Mouse (Mus musculus) left cerebral cortex, adult 2 months (tissue): ENCODE data around the gene Hspb2. TPM values are rescaled to one million over a fixed set of nuclear protein-coding genes. Genes with fewer than 3 reads are reported as not detected.
A peak's percentile ranks its signal among the peaks of the same experiment; 100 is the strongest.

Experiments used
- DNase-seq, 2 experiments: peaks; one replicate each; pipeline ENCODE4 v3.0.0; 2021 to 2022; ENCODE audit warnings: low spot score in 2 of 2, mixed read lengths in 1 of 2; ENCODE audit errors: extremely low spot score in 1 of 2
- H3K27ac ChIP-seq: fragments of 200-600 bp; 2 replicates; pipeline ENCODE4 v1.8.1; 2022
- H3K4me3 ChIP-seq: fragments of 200-600 bp; 2 replicates; pipeline ENCODE4 v1.8.1; 2022
- CTCF ChIP-seq: fragments of 200-600 bp; IDR thresholded peaks from 2 replicates; pipeline ENCODE4 v1.8.1; 2022; ENCODE audit warnings: antibody characterized with exemption, mild to moderate bottlenecking, moderate library complexity
- intact Hi-C: fragments of 180-260 bp; cut with DNase I; formaldehyde crosslinking; loops from one replicate; pipeline ENCODE4 v1.15.1; 2025
- long read RNA-seq, 2 experiments: library from polyadenylated mRNA; stranded (forward); transcript quantifications; one replicate each; pipeline ENCODE4 v2.0.0; 2021; ENCODE audit warnings: borderline mapping rate in 2 of 2
- total RNA-seq, 2 experiments: library from RNA; stranded (reverse); gene quantifications; 2 replicates each; pipeline ENCODE4 v1.2.3; 2021

Gene Hspb2
- total RNA-seq, result 1 to 10 TPM; 1.4 to 1.5 TPM
- long read RNA-seq, experiment 1, partial matches to known transcripts, result 0 of 1 reads
- long read RNA-seq, experiment 1, other reads (novel, unspliced or antisense), result 0 of 1 reads
- long read RNA-seq, experiment 2, partial matches to known transcripts, result 0 of 1 reads
- long read RNA-seq, experiment 2, other reads (novel, unspliced or antisense), result 0 of 1 reads

DNA sequence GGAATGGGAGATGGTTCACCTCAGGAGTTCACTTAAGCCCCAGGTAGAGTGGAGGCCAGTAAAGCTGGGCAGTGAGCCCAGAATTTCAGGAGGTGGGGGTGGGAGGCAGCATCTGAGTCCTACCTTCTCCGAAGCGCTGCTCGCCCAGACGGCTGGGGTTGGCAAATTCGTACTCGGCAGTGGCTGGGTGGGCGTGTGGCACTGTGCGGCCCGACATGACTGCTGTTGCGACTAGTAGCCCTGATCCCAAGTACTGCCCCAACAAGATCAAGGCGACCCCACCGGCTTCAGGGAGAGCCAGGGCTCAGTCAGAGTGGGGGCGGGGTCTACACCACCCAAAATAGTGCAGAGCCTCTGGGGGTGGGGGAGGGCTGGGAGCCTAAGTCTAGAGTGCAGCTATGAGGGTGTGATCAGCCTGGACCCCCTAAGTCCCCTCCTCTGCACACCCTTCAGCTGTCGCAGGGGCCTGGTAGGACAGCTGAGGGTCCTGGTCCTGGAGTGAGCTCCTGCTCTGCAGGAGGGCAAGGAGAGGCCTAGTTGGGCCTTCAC is at the start of gene Hspb2:
Gene Hspb2 (minus strand): TSS at position 301 of the 549 bp plus-strand sequence.
- DNase-seq, result no peak
- intact Hi-C loops, result loop anchor here (2.0 kb wide), 1 partner anchor 15 kb away; no protein-coding TSS in a partner anchor
- no peak for TF ChIP-seq CTCF
- peak within 1 kb of the TSS; percentile 80 for H3K27ac ChIP-seq
- H3K4me3 ChIP-seq, result peak within 1 kb of the TSS; percentile 45

GRCm38 (mm10) chr9:50800985-50801384 is 48.8 kb upstream of the Hspb2 start:
- peak in 1 of 2 experiments; percentile 39 for DNase-seq
- Histone ChIP-seq H3K4me3 (no peak overlapping the region), H3K27ac (no peak overlapping the region)
- peak; percentile 71 for TF ChIP-seq CTCF
- intact Hi-C loops, result loop anchor here (2.0 to 5.0 kb wide), 2 partner anchors 208 to 251 kb away; partner anchors contain the start of gene Sik2

- no peak overlapping the region for H3K4me3 ChIP-seq
- no peak overlapping the region for H3K27ac ChIP-seq
- DNase-seq, result no peak
- intact Hi-C loops, result loop anchor here (2.0 kb wide), 1 partner anchor 354 kb away; no protein-coding TSS in a partner anchor
- no peak for TF ChIP-seq CTCF
These were observed 46.2 kb upstream of the Hspb2 start for GRCm38 (mm10) chr9:50798368-50798767.

DNA sequence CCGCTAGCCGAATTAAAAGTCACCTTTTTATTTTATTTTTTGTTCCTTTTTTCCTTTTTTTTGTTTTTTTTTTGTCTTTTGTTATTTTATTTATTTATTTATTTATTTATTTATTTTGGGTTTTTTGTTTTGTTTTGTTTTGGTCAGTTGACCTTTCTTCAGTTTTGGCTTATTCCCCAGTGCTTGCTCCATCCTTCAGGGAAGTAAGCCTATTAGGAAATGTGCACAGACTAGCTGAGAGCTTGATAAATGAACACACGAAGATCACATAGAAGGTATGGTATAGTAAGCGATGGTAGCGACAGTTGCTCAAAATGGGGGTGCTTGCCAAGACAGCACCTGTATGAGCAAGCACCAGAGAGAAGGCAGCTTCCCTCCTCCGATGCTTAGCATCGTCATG is 45.5 kb upstream of the Hspb2 start:
- intact Hi-C loops, result loop anchor here (2.0 kb wide), 1 partner anchor 355 kb away; no protein-coding TSS in a partner anchor
- no peak overlapping the region for H3K4me3 ChIP-seq
- no peak for DNase-seq
- H3K27ac ChIP-seq, result no peak overlapping the region
- TF ChIP-seq CTCF, result no peak

- Histone ChIP-seq H3K4me3 (no peak overlapping the region), H3K27ac (no peak overlapping the region)
- no peak for TF ChIP-seq CTCF
- intact Hi-C loops, result no loop called here
- no peak for DNase-seq
These were observed 44.6 kb upstream of the Hspb2 start for GRCm38 (mm10) chr9:50796776-50797175.

GRCm38 (mm10) chr9:50795266-50795665 is 43.1 kb upstream of the Hspb2 start:
- no peak for DNase-seq
- no peak for TF ChIP-seq CTCF
- no peak overlapping the region for H3K27ac ChIP-seq
- H3K4me3 ChIP-seq, result no peak overlapping the region
- intact Hi-C loops, result no loop called here

DNA sequence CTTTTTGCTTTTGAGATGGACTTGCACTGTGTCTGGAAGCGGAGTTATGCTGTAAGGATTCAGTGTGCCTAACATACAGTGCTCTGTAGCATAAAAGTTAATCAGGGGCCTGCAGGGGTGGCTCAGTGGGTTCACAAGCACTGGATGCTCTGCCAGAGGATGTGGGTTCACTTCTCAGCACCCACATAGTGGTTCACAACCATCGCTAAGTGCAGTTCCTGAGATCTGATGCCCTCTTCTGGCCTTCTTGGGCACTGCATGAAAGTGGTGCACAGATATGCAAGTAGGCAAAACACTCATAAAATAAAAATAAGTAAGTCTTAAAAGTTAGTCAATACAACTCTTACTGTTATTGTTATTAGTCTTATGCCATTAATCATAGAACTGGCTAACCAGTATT is 30.0 kb upstream of the Hspb2 start:
- peak in 1 of 2 experiments; percentile 39 for DNase-seq
- Histone ChIP-seq H3K27ac (no peak overlapping the region), H3K4me3 (no peak overlapping the region)
- intact Hi-C loops, result no loop called here
- TF ChIP-seq CTCF, result peak; percentile 54

DNA sequence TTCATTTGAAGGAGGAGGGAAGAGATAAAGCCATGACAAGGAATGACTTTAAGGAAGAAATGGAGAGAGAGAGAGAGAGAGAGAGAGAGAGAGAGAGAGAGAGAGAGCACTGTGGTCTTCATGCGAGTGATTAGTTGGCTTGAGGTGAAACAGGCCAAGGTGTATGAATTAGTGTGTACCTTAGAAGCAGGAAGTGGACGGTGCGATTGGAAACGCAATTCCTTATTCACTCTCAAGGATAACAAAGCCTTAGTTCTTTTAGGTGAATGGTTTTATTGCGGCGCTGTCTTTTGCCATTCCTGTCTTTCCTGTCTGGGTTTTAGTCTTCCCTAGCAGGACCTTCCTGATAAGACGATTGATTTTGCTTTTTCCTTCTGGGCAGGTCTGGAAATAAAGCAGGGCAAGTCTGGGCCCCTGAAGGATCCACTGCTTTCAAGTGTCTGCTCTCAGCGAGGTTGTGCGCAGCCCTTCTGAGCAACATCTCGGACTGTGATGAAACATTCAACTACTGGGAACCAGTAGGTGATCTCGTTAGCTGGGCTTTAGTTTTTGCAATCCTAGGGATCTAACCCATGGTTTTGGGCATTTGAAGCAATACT is 24.1 kb upstream of the Hspb2 start:
- intact Hi-C loops, result no loop called here
- no peak for TF ChIP-seq CTCF
- DNase-seq, result no peak
- Histone ChIP-seq H3K27ac (no peak overlapping the region; the same call in 1 of the 2 replicates), H3K4me3 (peak overlapping the region; percentile 68)

DNA sequence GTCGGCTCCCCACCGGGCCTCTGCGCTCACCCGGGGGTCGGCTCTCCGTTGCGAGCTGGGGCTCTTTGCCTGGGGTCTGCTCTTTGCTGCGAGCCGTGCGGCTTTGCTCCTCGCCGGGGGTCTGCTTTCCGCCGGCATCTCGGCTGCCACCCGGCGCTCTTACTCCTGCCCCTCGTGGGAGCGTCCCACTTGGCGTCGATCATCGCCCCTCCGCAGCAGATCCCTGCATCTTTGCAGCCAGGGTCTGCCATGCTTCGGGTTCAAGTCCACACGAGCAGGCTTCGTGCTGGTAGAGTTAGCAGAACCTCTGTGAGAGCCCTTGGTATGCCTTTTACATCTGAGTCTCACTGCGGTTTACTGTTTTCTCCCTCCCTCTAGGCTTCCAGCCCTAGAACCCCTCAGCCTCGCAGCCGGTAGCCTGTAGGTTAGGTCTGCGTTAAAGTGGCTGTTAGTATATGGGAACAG is 23.5 kb upstream of the Hspb2 start:
- intact Hi-C loops, result no loop called here
- no peak for DNase-seq
- Histone ChIP-seq H3K4me3 (peak overlapping the region; percentile 68), H3K27ac (peak overlapping the region; percentile 90)
- TF ChIP-seq CTCF, result no peak

DNA sequence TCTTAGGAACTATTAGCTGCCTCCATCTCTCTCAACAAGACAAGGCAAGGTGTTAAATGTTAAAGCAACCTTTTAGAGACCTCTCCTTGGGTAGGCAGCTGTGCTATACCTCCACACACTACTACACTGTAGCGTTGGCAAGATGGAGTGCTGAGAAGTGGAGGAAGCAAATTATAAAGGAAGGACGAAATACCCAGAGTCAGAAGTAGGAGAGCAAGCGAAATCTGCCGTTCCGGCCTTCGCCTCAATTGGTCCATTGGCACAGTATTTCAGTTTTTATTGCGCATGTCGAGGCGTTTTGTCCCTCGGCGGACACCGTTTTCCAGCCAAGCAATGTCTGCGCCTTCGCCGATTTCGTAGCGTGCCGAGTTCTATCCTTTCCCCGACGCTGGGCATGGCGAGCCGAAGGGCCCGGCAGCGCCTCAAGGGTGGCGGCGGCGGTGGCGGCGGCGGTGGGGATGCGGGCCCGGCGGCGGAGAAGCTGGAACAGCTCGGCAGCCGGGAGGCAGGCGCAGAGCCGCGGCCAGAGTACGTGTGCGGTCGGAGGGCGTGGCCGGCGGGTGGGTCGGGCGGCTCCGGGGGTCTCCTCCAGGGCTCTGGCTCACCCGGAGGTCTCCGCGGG is 22.9 kb upstream of the Hspb2 start, which contains the start of the genes Alg9 and 1110032A03Rik:
Gene Alg9 (plus strand): TSS at position 29 of the 622 bp plus-strand sequence.
Gene 1110032A03Rik (minus strand): TSS at position 530 of the 622 bp plus-strand sequence.
- no peak; the same call in 1 of the 2 replicates for TF ChIP-seq CTCF
- Histone ChIP-seq H3K27ac (peak within 1 kb of the TSS; percentile 90), H3K4me3 (peak within 1 kb of the TSS; percentile 68)
- peak; percentile 88 to 89 for DNase-seq
- intact Hi-C loops, result no loop called here

GRCm38 (mm10) chr9:50774026-50774462 is 21.9 kb upstream of the Hspb2 start:
- no peak for TF ChIP-seq CTCF
- intact Hi-C loops, result no loop called here
- no peak for DNase-seq
- Histone ChIP-seq H3K27ac (peak overlapping the region; percentile 90), H3K4me3 (peak overlapping the region; percentile 68)

DNA sequence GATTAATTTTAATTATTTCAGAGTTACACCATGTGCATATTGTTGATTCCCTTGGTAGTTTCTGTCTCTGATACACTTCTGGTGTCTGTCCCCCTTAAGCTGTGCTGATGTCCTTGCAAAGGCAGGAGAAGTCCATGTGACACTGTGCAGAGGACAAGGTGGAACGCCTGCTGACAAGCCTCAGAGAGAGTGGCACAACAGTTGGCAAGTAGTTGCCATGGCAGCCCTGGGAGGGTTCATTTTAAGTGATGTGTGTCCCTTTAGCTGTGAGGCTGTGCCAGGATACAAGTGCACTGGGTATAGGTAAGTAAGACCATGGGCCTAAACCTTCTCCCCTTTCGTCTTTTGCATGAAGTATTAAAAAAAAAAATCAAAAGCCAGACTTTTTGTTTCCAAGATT is 17.9 kb upstream of the Hspb2 start:
- Histone ChIP-seq H3K27ac (no peak overlapping the region), H3K4me3 (no peak overlapping the region)
- intact Hi-C loops, result no loop called here
- no peak for TF ChIP-seq CTCF
- no peak for DNase-seq
